Comparison of ENCODE assay signal across 8 mouse cellular contexts in the genomic region with DNA sequence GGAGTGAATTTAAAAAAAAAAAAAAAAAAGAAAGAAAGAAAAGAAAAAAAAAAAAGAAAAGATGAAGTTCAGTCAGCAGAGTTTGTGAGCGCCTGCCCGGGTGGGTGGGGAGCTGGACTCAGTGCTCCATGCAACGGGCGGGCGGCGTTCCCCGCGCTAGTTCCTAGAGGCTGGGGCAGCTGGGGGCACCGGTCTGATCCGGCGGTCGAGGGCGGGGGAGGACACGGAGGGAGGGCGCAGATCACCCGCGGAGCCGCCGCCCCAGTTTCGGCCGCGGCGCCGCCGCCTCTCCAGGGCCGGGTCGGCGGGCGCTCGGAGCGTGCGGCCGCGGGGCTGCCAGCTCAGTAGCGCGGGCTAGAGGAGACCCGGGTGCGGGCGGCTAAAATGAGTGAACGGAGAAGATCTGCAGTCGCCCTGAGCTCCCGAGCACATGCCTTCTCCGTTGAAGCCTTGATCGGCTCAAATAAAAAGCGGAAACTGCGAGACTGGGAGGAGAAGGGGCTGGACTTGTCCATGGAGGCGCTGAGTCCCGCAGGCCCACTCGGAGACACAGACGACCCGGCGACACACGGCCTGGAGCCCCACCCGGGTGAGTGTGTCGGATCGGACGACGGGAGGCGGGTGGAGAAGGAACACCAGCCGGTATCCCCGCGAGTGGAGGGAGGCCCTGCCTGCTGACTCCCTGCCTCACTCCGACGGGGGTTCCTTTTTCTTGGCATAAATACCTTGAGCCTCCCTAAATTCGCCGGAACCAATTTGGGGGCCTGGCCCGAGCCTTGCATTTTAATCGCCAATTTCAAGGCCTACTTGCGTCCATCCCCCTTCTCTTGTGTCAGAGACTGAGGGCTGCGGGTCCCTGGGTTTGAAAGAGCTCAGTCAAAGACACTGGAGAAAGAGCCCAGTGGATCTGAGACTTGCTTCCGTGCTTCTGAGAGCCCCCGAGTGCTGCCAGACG. TPM values are rescaled to one million over a fixed set of nuclear protein-coding genes. Genes with fewer than 3 reads are reported as not detected.
DNase-seq lines count a peak whose midpoint lies in the region; ATAC-seq and TF ChIP-seq lines count a peak whose summit lies in the region.

No protein-coding gene starts in this region.

- H3K27me3 ChIP-seq in testis, adult 2 months (ENCODE audit: control insufficient read depth, insufficient read depth, low read length): peaks cover 28% of the 10 kb centered on the region
- H3K27me3 ChIP-seq in heart, embryonic 14.5 days (ENCODE audit: control insufficient read depth, insufficient read depth, low read length): peaks cover 100% of the 10 kb centered on the region
- peaks cover 19% of the 10 kb centered on the region for H3K27me3 ChIP-seq in limb, embryonic 13.5 days

- no peak for TF ChIP-seq CTCF in testis, adult 2 months (IDR thresholded peaks at IDR 0.05; ENCODE audit: control insufficient read depth, insufficient read depth, insufficient replicate concordance, low read depth, low read length)

- peaks cover 15% of the 10 kb centered on the region for H3K4me1 ChIP-seq in testis, adult 2 months (ENCODE audit: control insufficient read depth, insufficient read depth, low read length)
- peaks cover 2 to 12% of the 10 kb centered on the region in 2 experiments; a peak in 2 of 4 replicates for H3K4me1 ChIP-seq in heart, embryonic 14.5 days (ENCODE audit: control insufficient read depth in 2 of 2, insufficient read depth in 2 of 2, low read length in 2 of 2)
- peaks cover 64% of the 10 kb centered on the region for H3K4me1 ChIP-seq in limb, embryonic 13.5 days

- no peaks in the 10 kb centered on the region for H3K36me3 ChIP-seq in testis, adult 2 months (ENCODE audit: control insufficient read depth, insufficient read depth, low read length)
- no peaks in the 10 kb centered on the region for H3K36me3 ChIP-seq in heart, embryonic 14.5 days (ENCODE audit: control insufficient read depth, insufficient read depth, low read length)
- H3K36me3 ChIP-seq in limb, embryonic 13.5 days: no peaks in the 10 kb centered on the region; the same call in 1 of the 2 replicates

- peak overlapping the region; percentile 28; the same call in 1 of the 2 replicates for H3K9ac ChIP-seq in heart, embryonic 14.5 days (ENCODE audit: low read length)
- peak overlapping the region; percentile 100 for H3K9ac ChIP-seq in limb, embryonic 13.5 days

- no peaks in the 10 kb centered on the region for H3K9me3 ChIP-seq in heart, embryonic 14.5 days (ENCODE audit: control insufficient read depth, low read length)
- H3K9me3 ChIP-seq in limb, embryonic 13.5 days: no peaks in the 10 kb centered on the region

- H3K27ac ChIP-seq in testis, adult 2 months (ENCODE audit: control insufficient read depth, insufficient read depth, low read depth, low read length): no peak overlapping the region
- no peak overlapping the region for H3K27ac ChIP-seq in heart, embryonic 14.5 days (replicated peaks in 1 of 2; ENCODE audit: control insufficient read depth in 1 of 2, insufficient read depth in 1 of 2, low read depth in 2 of 2, low read length in 2 of 2)
- peak overlapping the region; percentile 99 for H3K27ac ChIP-seq in limb, embryonic 13.5 days

- WGBS in heart, embryonic 14.5 days: 1% methylated on average over 73 of the region's 73 CpGs
- WGBS in limb, embryonic 13.5 days: under 1% methylated on average over 68 of the region's 73 CpGs

- peak overlapping the region; percentile 12 for H3K4me3 ChIP-seq in testis, adult 2 months (ENCODE audit: control insufficient read depth, low read depth, low read length)
- peak overlapping the region; percentile 37 to 46 for H3K4me3 ChIP-seq in heart, embryonic 14.5 days (ENCODE audit: control insufficient read depth in 1 of 2, insufficient read depth in 1 of 2, low read depth in 1 of 2, low read length in 2 of 2)
- H3K4me3 ChIP-seq in limb, embryonic 13.5 days: peak overlapping the region; percentile 80

- peak overlapping the region; percentile 82 for H3K4me2 ChIP-seq in heart, embryonic 14.5 days (ENCODE audit: low read length)
- peak overlapping the region; percentile 77 for H3K4me2 ChIP-seq in limb, embryonic 13.5 days (replicated peaks)

- DNase-seq in testis, postnatal 14 days (ENCODE audit: low spot score): no peak
- peak; percentile 76 for DNase-seq in embryo, embryonic 11 days
- peak; percentile 79 for DNase-seq in neural tube, embryonic 10.5 days (ENCODE audit: extremely low spot score, low spot score)
- DNase-seq in spleen, postnatal 14 days (ENCODE audit: low spot score in 2 of 2): no peak
- DNase-seq in c-Kit-positive CD71-positive TER-119-positive erythroid progenitor cells, embryonic 14.5 days (ENCODE audit: low spot score): no peak

- no peak for TF ChIP-seq POLR2A in testis, adult 2 months (IDR thresholded peaks at IDR 0.05; ENCODE audit: control insufficient read depth, low read depth, low read length)

- ATAC-seq in heart, embryonic 14.5 days (ENCODE audit: insufficient number of reproducible peaks, insufficient read depth, low FRiP score, low read depth): peak; percentile 49
- peak; percentile 37; the same call in 1 of the 2 replicates for ATAC-seq in limb, embryonic 13.5 days (ENCODE audit: low FRiP score, low read depth)

RNA-seq across cellular contexts. Expression of gene Tbx15, which starts 13.6 kb away (rescaled TPM):
- 0.11 and 0.19 TPM in 2 replicates for polyA plus RNA-seq in testis, adult 2 months (2012; rRNA removed)
- polyA plus RNA-seq in heart, embryonic 14.5 days (2014; fragmentation: Nextera tagmentation; extraction: Ambion mirVana): 0.24 and 0.26 TPM in 2 replicates
- 26.3 and 28.0 TPM in 2 replicates for polyA plus RNA-seq in limb, embryonic 13.5 days (2015; fragmentation: Nextera tagmentation; extraction: Ambion mirVana)

Comparison
In these comparisons a context has a peak if more than half of its experiments do, and no peak if none do; other contexts are left out.
1. H3K4me3 ChIP-seq: peak in every context shown above with its lines; median percentile 80 in limb, embryonic 13.5 days; 42 in heart, embryonic 14.5 days; 12 in testis, adult 2 months.
2. DNase-seq: peak in embryo, embryonic 11 days (single experiment) and neural tube, embryonic 10.5 days (single experiment); none in testis, postnatal 14 days (single experiment), spleen, postnatal 14 days (0 of 2) and c-Kit-positive CD71-positive TER-119-positive erythroid progenitor cells, embryonic 14.5 days (single experiment).
3. RNA of gene Tbx15, which starts 13.6 kb away (polyA plus RNA-seq): 26.3 to 28.0 TPM in limb, embryonic 13.5 days; 0.24 to 0.26 TPM in heart, embryonic 14.5 days and 0.11 to 0.19 TPM in testis, adult 2 months; every median in the first group is over 10 times any median in the second.